Mouse (Mus musculus) layer of hippocampus, postnatal 10 days (tissue): ENCODE measurements around the gene Pgap2. TPM values are rescaled to one million over a fixed set of nuclear protein-coding genes. Genes with fewer than 3 reads are reported as not detected.

Source experiments
- DNase-seq, 2 experiments: peaks; one replicate each; pipeline ENCODE4 v3.0.0; 2021; ENCODE audit warnings: low spot score in 2 of 2
- long read RNA-seq: library from polyadenylated mRNA; stranded (forward); transcript quantifications from one replicate; pipeline ENCODE4 v2.0.0, GENCODE M21; 2023
- total RNA-seq, 2 experiments: library from RNA; stranded (reverse); gene quantifications; 2 replicates each; pipeline ENCODE4 v1.2.3; 2021

Gene Pgap2
- 10 to 100 TPM; 29.9 to 34.3 TPM for total RNA-seq
- long read RNA-seq, partial matches to known transcripts: 0 of 18 reads
- long read RNA-seq, other reads (novel, unspliced or antisense): 11 of 18 reads

GRCm38 (mm10) chr7:102209756-102210721 lies at the start of gene Pgap2, which contains the start of gene Nup98:
Pgap2 (plus strand) TSS chr7:102210208.
Nup98 (minus strand) TSS chr7:102210176.
- peak; percentile 99 for DNase-seq

GRCm38 (mm10) chr7:102170300-102170699 lies 39.7 kb upstream of the Pgap2 start:
- no peak for DNase-seq

GRCm38 (mm10) chr7:102183849-102184248 lies 26.2 kb upstream of the Pgap2 start:
- no peak for DNase-seq

- no peak for DNase-seq
Measured at GRCm38 (mm10) chr7:102192356-102192755, 17.7 kb upstream of the Pgap2 start.

GRCm38 (mm10) chr7:102200576-102200975 lies 9.4 kb upstream of the Pgap2 start:
- no peak for DNase-seq

GRCm38 (mm10) chr7:102200996-102201785 lies 8.8 kb upstream of the Pgap2 start:
- DNase-seq: no peak

GRCm38 (mm10) chr7:102204296-102204857 lies 5.6 kb upstream of the Pgap2 start:
- no peak for DNase-seq

GRCm38 (mm10) chr7:102205646-102206045 lies 4.4 kb upstream of the Pgap2 start:
- no peak for DNase-seq

GRCm38 (mm10) chr7:102208806-102209363 lies 1.1 kb upstream of the Pgap2 start:
- no peak for DNase-seq

GRCm38 (mm10) chr7:102211071-102211470 lies 1.1 kb downstream of the Pgap2 start:
- no peak for DNase-seq

- DNase-seq: no peak
Measured at GRCm38 (mm10) chr7:102221899-102222298, 11.9 kb downstream of the Pgap2 start.

GRCm38 (mm10) chr7:102222336-102222735 lies 12.3 kb downstream of the Pgap2 start:
- DNase-seq: no peak

GRCm38 (mm10) chr7:102222830-102223556 lies 13.0 kb downstream of the Pgap2 start:
- DNase-seq: peak; percentile 56 to 77

GRCm38 (mm10) chr7:102223883-102224738 lies 14.1 kb downstream of the Pgap2 start:
- DNase-seq: no peak

GRCm38 (mm10) chr7:102226051-102226450 lies 16.0 kb downstream of the Pgap2 start:
- DNase-seq: no peak

- DNase-seq: no peak
Measured at GRCm38 (mm10) chr7:102228049-102228670, 18.2 kb downstream of the Pgap2 start.

- DNase-seq: no peak
Measured at GRCm38 (mm10) chr7:102229814-102230213, 19.8 kb downstream of the Pgap2 start.

GRCm38 (mm10) chr7:102233059-102233458 lies 23.1 kb downstream of the Pgap2 start:
- DNase-seq: no peak
